In the genomic region with DNA sequence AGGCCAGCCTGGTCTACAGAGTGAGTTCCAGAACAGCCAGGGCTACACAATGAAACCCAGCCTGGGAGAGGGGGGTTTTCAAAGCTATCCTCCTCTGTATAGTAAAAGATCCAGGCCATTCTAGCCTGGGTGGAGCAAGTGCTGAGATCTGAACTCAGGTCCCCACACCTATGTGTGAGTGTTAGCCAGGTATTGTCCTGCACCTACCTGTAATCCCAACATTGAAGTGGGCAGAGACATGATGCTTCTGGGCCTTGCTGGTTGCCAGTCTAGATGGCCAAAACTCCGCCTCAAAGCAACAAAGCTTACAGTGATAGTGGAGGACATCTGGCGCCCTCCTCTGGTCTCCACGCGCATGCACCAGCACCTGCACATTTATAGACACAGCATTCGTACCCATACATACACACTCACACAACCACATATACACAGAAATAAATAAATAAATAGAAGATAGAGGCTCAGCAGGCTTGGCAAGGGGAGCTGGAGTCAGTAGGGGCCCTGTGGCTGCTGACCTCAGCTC, we compare ENCODE assay signal across 8 mouse cellular contexts. TPM values are rescaled to one million over a fixed set of nuclear protein-coding genes. Genes with fewer than 3 reads are reported as not detected.
DNase-seq lines count a peak whose midpoint lies in the region; ATAC-seq and TF ChIP-seq lines count a peak whose summit lies in the region.
"Had no signal": no experiment of that assay in that cellular context is flagged by ENCODE, and none has a peak within 500 bp of the region (broad histone marks: within the 10 kb centered on the region; RNA-seq: fewer than 3 reads in every experiment).

No protein-coding gene starts in this region.

- H3K9ac ChIP-seq in kidney, embryonic 16.5 days (replicated peaks; ENCODE audit: low read length): no peak overlapping the region
- H3K9ac ChIP-seq in ES-E14 (ENCODE audit: insufficient read depth, low read depth, low read length, poor library complexity, severe bottlenecking): no peak overlapping the region
- no peak overlapping the region for H3K9ac ChIP-seq in liver, embryonic 13.5 days

- H3K9me3 ChIP-seq in kidney, embryonic 16.5 days (ENCODE audit: low read length): no peaks in the 10 kb centered on the region
- H3K9me3 ChIP-seq in ES-E14 (ENCODE audit: control insufficient read depth, insufficient read depth, low read depth, low read length): no peaks in the 10 kb centered on the region
- no peaks in the 10 kb centered on the region for H3K9me3 ChIP-seq in liver, embryonic 13.5 days (replicated peaks)

- in situ Hi-C loops in ES-E14 (cut with MboI; ENCODE audit: low sequenced_read_pairs in 2 of 2, unreplicated experiment in 2 of 2): no loop called here

- no peak overlapping the region for H3K4me3 ChIP-seq in kidney, embryonic 16.5 days (ENCODE audit: low read length)
- no peak overlapping the region for H3K4me3 ChIP-seq in ES-E14 (ENCODE audit: insufficient read depth in 1 of 2, low read depth in 1 of 2, low read length in 2 of 2, poor library complexity in 1 of 2, severe bottlenecking in 1 of 2)
- H3K4me3 ChIP-seq in embryonic fibroblast, embryonic 13.5 days (ENCODE audit: insufficient read depth, low read length): no peak overlapping the region
- no peak overlapping the region for H3K4me3 ChIP-seq in liver, embryonic 13.5 days (replicated peaks)

- H3K4me2 ChIP-seq in kidney, embryonic 16.5 days (replicated peaks; ENCODE audit: low read depth, low read length): no peak overlapping the region
- H3K4me2 ChIP-seq in liver, embryonic 13.5 days: no peak overlapping the region

- peak; percentile 61; the same call in 1 of the 2 replicates for TF ChIP-seq CTCF in embryonic fibroblast, embryonic 13.5 days (IDR thresholded peaks at IDR 0.05; ENCODE audit: borderline replicate concordance, insufficient read depth, low read length)

- WGBS in kidney, embryonic 16.5 days: 79% methylated on average over 5 of the region's 5 CpGs
- WGBS in liver, embryonic 13.5 days (ENCODE audit: insufficient replicate concordance): 55% methylated on average over 5 of the region's 5 CpGs

- H3K4me1 ChIP-seq in kidney, embryonic 16.5 days (ENCODE audit: insufficient read depth, low read length): no peaks in the 10 kb centered on the region
- H3K4me1 ChIP-seq in ES-E14 (ENCODE audit: control insufficient read depth in 2 of 2, insufficient read depth in 2 of 2, low read length in 2 of 2, poor library complexity in 1 of 2): no peaks in the 10 kb centered on the region
- H3K4me1 ChIP-seq in embryonic fibroblast, embryonic 13.5 days (ENCODE audit: control insufficient read depth, insufficient read depth, low read length): no peaks in the 10 kb centered on the region
- no peaks in the 10 kb centered on the region for H3K4me1 ChIP-seq in liver, embryonic 13.5 days (replicated peaks)

- no peaks in the 10 kb centered on the region for H3K27me3 ChIP-seq in kidney, embryonic 16.5 days (ENCODE audit: insufficient read depth, low read length)
- H3K27me3 ChIP-seq in liver, embryonic 13.5 days: no peaks in the 10 kb centered on the region

- no peak for ATAC-seq in kidney, embryonic 16.5 days (ENCODE audit: low FRiP score, low TSS enrichment)
- no peak for ATAC-seq in liver, embryonic 13.5 days (ENCODE audit: low read depth)

- TF ChIP-seq POLR2A in embryonic fibroblast, embryonic 13.5 days (IDR thresholded peaks at IDR 0.05; ENCODE audit: low read depth, low read length): no peak

- no peak overlapping the region for H3K27ac ChIP-seq in kidney, embryonic 16.5 days (ENCODE audit: low read length)
- H3K27ac ChIP-seq in ES-E14 (ENCODE audit: insufficient read depth, low read depth, low read length, poor library complexity, severe bottlenecking): no peak overlapping the region
- no peak overlapping the region for H3K27ac ChIP-seq in embryonic fibroblast, embryonic 13.5 days (ENCODE audit: insufficient read depth, low read length)
- H3K27ac ChIP-seq in liver, embryonic 13.5 days: no peak overlapping the region

- peaks cover 87% of the 10 kb centered on the region for H3K36me3 ChIP-seq in kidney, embryonic 16.5 days (ENCODE audit: insufficient read depth, low read length)
- peaks cover 93% of the 10 kb centered on the region for H3K36me3 ChIP-seq in ES-E14 (ENCODE audit: control insufficient read depth, insufficient read depth, low read length, poor library complexity, severe bottlenecking)
- H3K36me3 ChIP-seq in liver, embryonic 13.5 days: peaks cover 52% of the 10 kb centered on the region

- DNase-seq in kidney, adult 11 months: peak; percentile 33
- peak; percentile 47 for DNase-seq in ES-E14 (ENCODE audit: low read depth, low spot score)
- peak; percentile 45 to 69 for DNase-seq in adrenal gland, postnatal 36 days
- DNase-seq in liver, embryonic 13.5 days: peak; percentile 19
- DNase-seq in thymus, postnatal 14 days: peak; percentile 52

TF ChIP-seq in ES-E14, 5 proteins besides CTCF, POLR2A, EP300 and RAD21:
- 0 out of 2 replicates have a peak, but pooled peaks have one; percentile 25 for TF ChIP-seq ZC3H11A (IDR thresholded peaks at IDR 0.05; ENCODE audit: borderline replicate concordance, low read depth, low read length)
- no peak for TF ChIP-seq ZNF384 (IDR thresholded peaks at IDR 0.05; ENCODE audit: low read depth, low read length)
- TF ChIP-seq MAFK (IDR thresholded peaks at IDR 0.05; ENCODE audit: insufficient read depth, low read depth, low read length): no peak
- no peak for TF ChIP-seq HCFC1 (IDR thresholded peaks at IDR 0.05; ENCODE audit: borderline replicate concordance, insufficient read depth, low read length)
- TF ChIP-seq CHD2 (IDR thresholded peaks at IDR 0.05; ENCODE audit: low read depth, low read length): no peak

RNA-seq across cellular contexts. Expression of gene Ldlrad2, which starts 28.3 kb away (rescaled TPM):
- not detected in 2 replicates for polyA plus RNA-seq in kidney, embryonic 16.5 days (2015; fragmentation: Nextera tagmentation; extraction: Ambion mirVana)
- not detected in 2 replicates for total RNA-seq in ES-E14 (2012; rRNA removed)
- not detected for total RNA-seq in adrenal gland, postnatal 36 days (2021)
- polyA plus RNA-seq in embryonic fibroblast, embryonic 13.5 days (2011; ENCODE audit: insufficient read length, low read depth, missing spikeins): not detected in 2 replicates
- not detected in 2 replicates for polyA plus RNA-seq in liver, embryonic 13.5 days (2015; fragmentation: Nextera tagmentation; extraction: Ambion mirVana)
- polyA plus RNA-seq: liver, embryonic 16.5 days had no signal

RNA-seq across cellular contexts. Expression of gene Usp48, which starts 47.5 kb away (rescaled TPM):
- 62.9 and 69.8 TPM in 2 replicates for polyA plus RNA-seq in kidney, embryonic 16.5 days (2015; fragmentation: Nextera tagmentation; extraction: Ambion mirVana)
- 161 and 173 TPM in 2 replicates for total RNA-seq in ES-E14 (2012; rRNA removed)
- total RNA-seq in adrenal gland, postnatal 36 days (2021): 100 to 1,000 TPM; 100 to 116 TPM
- 88.4 and 109 TPM in 2 replicates for polyA plus RNA-seq in embryonic fibroblast, embryonic 13.5 days (2011; ENCODE audit: insufficient read length, low read depth, missing spikeins)
- polyA plus RNA-seq in liver, embryonic 13.5 days (2015; fragmentation: Nextera tagmentation; extraction: Ambion mirVana): 36.0 and 44.6 TPM in 2 replicates
